Mouse (Mus musculus) stomach, embryonic 16.5 days (tissue): ENCODE measurements around the gene Cdk2. TPM values are rescaled to one million over a fixed set of nuclear protein-coding genes. Genes with fewer than 3 reads are reported as not detected.
A peak's percentile ranks its signal among the peaks of the same experiment; 100 is the strongest.
"Not testable (repeated sequence)": the region's sequence is repeated elsewhere in the genome, so short reads cannot be mapped to it uniquely, and the experiment has no call there.

Source experiments
- ATAC-seq: fragments of 200-750 bp; cut with Nextera tagmentation; 2 replicates; pipeline ENCODE4 v1.8.0; 2017; ENCODE audit warnings: moderate number of reproducible peaks, moderate TSS enrichment; ENCODE audit not compliant: insufficient read depth, low FRiP score
- H3K27ac ChIP-seq: fragments of 300-500 bp; sonication (generic); 2 replicates; pipeline ENCODE4 v1.5.1; 2014; ENCODE audit warnings: low read length
- H3K27me3 ChIP-seq: fragments of 300-500 bp; sonication (generic); 2 replicates; pipeline ENCODE4 v1.6.1; 2014; ENCODE audit warnings: low read length, control low read depth, mixed read lengths; ENCODE audit not compliant: control insufficient read depth, insufficient read depth
- H3K36me3 ChIP-seq: fragments of 300-500 bp; sonication (generic); 2 replicates; pipeline ENCODE4 v1.6.1; 2014; ENCODE audit warnings: low read length; ENCODE audit not compliant: control insufficient read depth, insufficient read depth
- H3K4me1 ChIP-seq: fragments of 300-500 bp; sonication (generic); 2 replicates; pipeline ENCODE4 v1.6.1; 2014; ENCODE audit warnings: low read length, control low read depth, mixed read lengths; ENCODE audit not compliant: control insufficient read depth, insufficient read depth
- H3K4me2 ChIP-seq: fragments of 300-500 bp; sonication (generic); 2 replicates; pipeline ENCODE4 v1.6.1; 2014; ENCODE audit warnings: low read depth, low read length, mixed read lengths
- H3K4me3 ChIP-seq: fragments of 300-500 bp; sonication (generic); replicated peaks from 2 replicates; pipeline ENCODE4 v1.5.1; 2014; ENCODE audit warnings: mild to moderate bottlenecking, low read length
- H3K9ac ChIP-seq: fragments of 300-500 bp; sonication (generic); 2 replicates; pipeline ENCODE4 v1.6.1; 2014; ENCODE audit warnings: low read length
- H3K9me3 ChIP-seq: fragments of 300-500 bp; sonication (generic); replicated peaks from 2 replicates; pipeline ENCODE4 v1.6.1; 2016; ENCODE audit warnings: low read length, control low read depth; ENCODE audit not compliant: control insufficient read depth
- WGBS: fragments of 180-500 bp; shearing (Covaris S2); extraction: QIAGEN DNeasy Blood & Tissue Kit; methylation state at CpG from one replicate; pipeline ENCODE4 v1.1.7; 2014; 5-methylcytosine and 5-hydroxymethylcytosine counted together
- polyA plus RNA-seq: library from polyadenylated mRNA; unstranded; fragments of >200 nt; fragmentation: Nextera tagmentation; extraction: Ambion mirVana; gene quantifications from 2 replicates; pipeline ENCODE4 v1.2.1, GENCODE M21; 2015

Cdk2 gene
- polyA plus RNA-seq, 1 experiment from 2014 or later = 81.2 TPM

DNA sequence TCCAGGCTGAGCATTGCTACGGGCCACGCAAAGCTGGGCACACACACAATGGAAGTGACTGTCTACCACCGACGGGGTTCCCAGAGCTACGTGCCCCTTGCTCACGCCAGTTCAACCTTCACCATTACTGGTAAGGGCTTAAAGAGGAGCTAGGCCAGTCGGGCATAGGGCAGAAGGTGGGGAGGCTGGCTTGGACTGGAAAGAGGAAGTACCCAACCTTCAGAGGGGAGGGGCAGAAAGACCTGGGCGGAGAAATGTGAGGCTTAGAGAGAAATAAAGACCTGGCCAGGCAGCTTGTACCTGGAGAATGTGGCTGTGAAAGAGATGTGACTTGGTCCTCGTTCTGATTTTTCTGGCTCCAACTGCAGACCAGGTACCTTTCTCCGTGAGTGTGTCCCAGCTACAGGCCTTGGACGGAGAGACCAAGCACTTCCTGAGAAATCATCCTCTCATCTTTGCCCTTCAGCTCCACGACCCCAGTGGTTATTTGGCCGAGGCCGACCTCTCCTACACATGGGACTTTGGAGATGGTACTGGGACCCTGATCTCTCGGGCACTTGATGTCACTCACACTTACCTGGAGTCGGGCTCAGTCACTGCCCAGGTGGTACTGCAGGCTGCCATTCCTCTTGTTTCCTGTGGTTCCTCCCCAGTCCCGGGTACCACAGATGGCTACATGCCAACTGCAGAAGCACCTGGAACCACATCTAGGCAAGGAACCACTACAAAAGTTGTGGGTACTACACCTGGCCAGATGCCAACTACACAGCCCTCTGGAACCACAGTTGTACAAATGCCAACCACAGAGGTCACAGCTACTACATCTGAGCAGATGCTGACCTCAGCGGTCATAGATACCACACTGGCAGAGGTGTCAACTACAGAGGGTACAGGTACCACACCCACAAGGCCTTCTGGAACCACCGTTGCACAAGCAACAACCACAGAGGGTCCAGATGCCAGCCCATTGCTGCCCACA is 11.0 kb upstream of the Cdk2 start:
- peak; percentile 29; the same call in 1 of the 2 replicates for ATAC-seq
- Histone ChIP-seq H3K27ac (no peak overlapping the region), H3K9me3 (no peaks in the 10 kb centered on the region), H3K27me3 (no peaks in the 10 kb centered on the region), H3K4me2 (no peak overlapping the region), H3K36me3 (no peaks in the 10 kb centered on the region), H3K9ac (no peak overlapping the region), H3K4me1 (no peaks in the 10 kb centered on the region), H3K4me3 (no peak overlapping the region)
- WGBS = 84% methylated on average over 19 of the region's 19 CpGs

DNA sequence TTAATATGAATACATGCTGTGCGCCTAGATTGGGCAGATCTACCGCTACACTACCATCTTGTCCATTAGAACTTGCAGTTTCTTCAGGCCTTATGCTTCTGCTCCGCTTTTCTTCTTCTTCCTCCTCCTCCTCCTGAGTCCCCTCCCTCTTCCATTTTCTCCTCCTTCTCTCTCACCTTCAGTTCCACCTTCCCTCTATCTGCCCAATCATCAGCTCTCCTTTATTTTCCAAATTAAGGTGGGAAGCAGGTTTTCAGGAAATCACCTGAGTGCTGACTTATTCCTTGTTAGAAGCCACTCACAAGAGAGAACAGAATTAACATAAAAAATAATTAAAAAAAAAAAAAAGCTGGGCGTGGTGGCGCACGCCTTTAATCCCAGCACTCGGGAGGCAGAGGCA is 6.5 kb upstream of the Cdk2 start:
- H3K36me3 ChIP-seq, H3K27ac ChIP-seq, H3K27me3 ChIP-seq, H3K4me1 ChIP-seq, H3K9me3 ChIP-seq, H3K4me3 ChIP-seq, ATAC-seq, H3K4me2 ChIP-seq, H3K9ac ChIP-seq: not testable (repeated sequence)
- 97% methylated on average over 7 of the region's 7 CpGs for WGBS

DNA sequence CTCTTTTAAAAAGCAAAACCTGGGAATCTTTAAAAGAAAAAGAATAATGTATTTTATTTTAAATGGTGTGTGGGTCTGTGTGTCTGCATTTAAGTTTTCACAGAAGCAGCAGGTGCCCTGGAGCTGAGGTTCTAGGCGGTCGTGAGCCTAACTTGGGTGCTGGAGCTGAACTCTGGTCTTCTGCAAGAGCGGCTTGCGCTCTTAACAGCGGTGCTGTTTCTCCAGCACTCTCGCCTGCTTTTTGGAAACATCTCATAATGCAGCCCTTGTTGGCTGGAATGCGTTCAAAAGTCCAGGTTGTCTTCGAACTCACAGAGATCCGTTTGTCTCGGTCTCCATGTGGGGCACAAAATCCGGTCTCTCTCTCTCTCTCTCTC is 474 bp upstream of the Cdk2 start:
- Histone ChIP-seq H3K9ac (peak overlapping the region; percentile 75), H3K4me2 (peak overlapping the region; percentile 75), H3K4me1 (peaks cover 14% of the 10 kb centered on the region), H3K4me3 (peak overlapping the region; percentile 97), H3K27ac (peak overlapping the region; percentile 82), H3K36me3 (peaks cover 8% of the 10 kb centered on the region), H3K9me3 (no peaks in the 10 kb centered on the region), H3K27me3 (no peaks in the 10 kb centered on the region)
- 4% methylated on average over 11 of the region's 11 CpGs for WGBS
- ATAC-seq = peak; percentile 12; the same call in 1 of the 2 replicates

DNA sequence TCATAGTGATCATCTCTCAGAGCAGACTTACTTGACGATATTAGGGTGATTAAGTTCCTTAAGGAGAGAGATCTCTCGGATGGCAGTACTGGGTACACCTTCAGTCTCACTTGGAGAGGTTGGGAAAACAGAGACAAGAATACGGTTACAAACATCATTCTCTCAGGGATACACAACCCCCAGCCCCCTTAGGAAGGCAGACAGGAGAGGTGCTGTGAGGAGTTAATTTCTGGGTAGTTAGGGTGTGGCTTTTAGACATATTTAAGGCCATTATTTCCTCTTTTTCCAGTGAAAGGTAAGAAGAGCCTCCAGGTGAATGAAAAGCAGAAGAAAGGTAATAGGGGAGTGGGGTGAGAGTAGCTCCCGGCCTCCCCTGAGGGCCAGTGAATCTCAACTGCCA is 936 bp downstream of the Cdk2 start, which contains the start of gene Pmel:
Gene Pmel, plus strand, starts transcription at position 301 of the 400 bp plus-strand sequence.
- no peaks in the 10 kb centered on the region for H3K9me3 ChIP-seq
- peaks cover 14% of the 10 kb centered on the region for H3K4me1 ChIP-seq
- 14% methylated on average over 4 of the region's 4 CpGs for WGBS
- H3K36me3 ChIP-seq = peaks cover 15% of the 10 kb centered on the region
- no peak for ATAC-seq
- H3K27ac ChIP-seq = peak within 1 kb of the TSS; percentile 98
- peak within 1 kb of the TSS; percentile 75 for H3K4me2 ChIP-seq
- no peaks in the 10 kb centered on the region for H3K27me3 ChIP-seq
- peak within 1 kb of the TSS; percentile 91 for H3K9ac ChIP-seq
- H3K4me3 ChIP-seq = peak within 1 kb of the TSS; percentile 97

GRCm38 (mm10) chr10:128702328-128703007 is 2.4 kb downstream of the Cdk2 start:
- Histone ChIP-seq H3K4me3 (no peak overlapping the region), H3K4me1 (peaks cover 14% of the 10 kb centered on the region), H3K27ac (no peak overlapping the region), H3K9me3 (no peaks in the 10 kb centered on the region), H3K4me2 (no peak overlapping the region), H3K36me3 (peaks cover 15% of the 10 kb centered on the region), H3K9ac (no peak overlapping the region), H3K27me3 (no peaks in the 10 kb centered on the region)
- 72% methylated on average over 6 of the region's 6 CpGs for WGBS
- ATAC-seq = no peak

DNA sequence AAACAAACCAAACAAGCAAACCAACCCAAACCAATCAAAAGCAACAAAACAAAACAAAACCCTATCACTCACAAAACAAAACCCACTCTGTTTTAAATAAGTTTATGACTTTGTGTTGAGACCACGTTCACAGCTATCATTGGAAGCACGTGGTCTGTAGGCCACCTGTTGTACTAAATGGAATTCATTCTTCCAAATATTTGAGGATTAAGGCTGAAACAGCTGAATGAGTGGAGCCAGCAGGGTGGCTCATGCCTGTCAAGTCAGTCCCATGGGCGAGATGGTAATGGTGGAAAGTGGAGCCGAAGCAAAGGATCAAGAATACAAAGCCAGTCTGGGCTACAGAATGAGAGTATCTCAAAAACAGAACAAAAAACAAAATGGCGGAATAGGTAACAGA is 4.1 kb downstream of the Cdk2 start:
- 79% methylated on average over 5 of the region's 5 CpGs for WGBS
- H3K4me2 ChIP-seq = no peak overlapping the region
- no peak overlapping the region for H3K4me3 ChIP-seq
- no peak for ATAC-seq
- H3K4me1 ChIP-seq = peaks cover 20% of the 10 kb centered on the region
- no peak overlapping the region for H3K9ac ChIP-seq
- H3K27ac ChIP-seq = no peak overlapping the region
- H3K27me3 ChIP-seq = no peaks in the 10 kb centered on the region
- H3K9me3 ChIP-seq = no peaks in the 10 kb centered on the region
- H3K36me3 ChIP-seq = peaks cover 15% of the 10 kb centered on the region

DNA sequence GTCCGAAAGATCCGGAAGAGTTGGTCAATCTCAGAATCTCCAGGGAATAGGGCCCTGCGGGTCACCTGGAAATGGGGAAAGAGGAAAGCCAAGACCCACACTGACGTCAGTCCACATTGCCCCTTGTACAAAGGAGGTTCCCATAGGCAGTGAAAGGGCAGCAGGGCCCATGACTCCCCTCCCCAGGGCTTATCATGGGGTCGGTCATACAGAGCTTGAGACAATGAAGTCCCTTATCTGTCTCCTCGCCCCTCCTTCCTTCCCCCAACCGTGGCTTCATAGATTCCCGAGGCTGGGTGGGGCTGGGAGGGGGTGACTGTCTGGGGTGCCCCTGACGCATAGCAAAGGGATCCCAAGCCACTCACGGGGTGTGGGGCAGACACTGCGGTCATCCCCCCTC is 5.2 kb downstream of the Cdk2 start:
- H3K9me3 ChIP-seq = no peaks in the 10 kb centered on the region
- no peak overlapping the region for H3K27ac ChIP-seq
- ATAC-seq = no peak
- H3K4me3 ChIP-seq = no peak overlapping the region
- H3K27me3 ChIP-seq = no peaks in the 10 kb centered on the region
- no peak overlapping the region for H3K9ac ChIP-seq
- peaks cover 27% of the 10 kb centered on the region for H3K4me1 ChIP-seq
- peaks cover 15% of the 10 kb centered on the region for H3K36me3 ChIP-seq
- 70% methylated on average over 11 of the region's 11 CpGs for WGBS
- H3K4me2 ChIP-seq = no peak overlapping the region

DNA sequence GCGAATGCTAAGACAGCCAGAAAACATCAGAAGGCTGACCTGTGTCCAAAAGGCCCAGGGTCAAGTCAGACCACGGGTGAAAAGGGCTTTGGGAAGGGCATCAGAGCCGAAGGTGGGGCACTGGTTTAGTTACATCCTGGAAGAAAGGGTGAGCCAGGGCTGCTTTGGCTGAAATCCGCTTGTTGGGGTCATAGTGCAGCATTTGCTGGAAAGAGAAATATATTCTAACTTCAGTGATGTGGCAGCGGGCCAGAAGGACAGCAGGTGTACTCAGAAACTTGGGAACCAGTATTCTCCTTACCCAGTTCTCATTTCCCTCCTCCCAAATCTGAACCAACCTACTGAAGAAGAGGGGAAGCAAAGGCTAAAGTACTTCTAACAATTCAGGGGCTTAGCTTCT is 5.8 kb downstream of the Cdk2 start:
- Histone ChIP-seq H3K4me2 (no peak overlapping the region), H3K36me3 (peaks cover 15% of the 10 kb centered on the region), H3K9ac (no peak overlapping the region), H3K9me3 (no peaks in the 10 kb centered on the region), H3K4me3 (no peak overlapping the region), H3K27me3 (no peaks in the 10 kb centered on the region), H3K27ac (no peak overlapping the region), H3K4me1 (peaks cover 30% of the 10 kb centered on the region)
- no peak for ATAC-seq
- WGBS = 81% methylated on average over 5 of the region's 5 CpGs
